Mouse (Mus musculus): ENCODE measurements at regions not wholly inside any gene's neighbourhood (a gene's known extent, or its start where the extent isn't known, plus 50 kb on each side); places are given as distances from the start of the nearest gene placed in this dataset.
A peak's percentile ranks its signal among the peaks of the same experiment; 100 is the strongest.

- no peak for ATAC-seq (ENCODE audit: insufficient read depth, low FRiP score)
- Histone ChIP-seq H3K4me3 (replicated peaks; ENCODE audit: low read length) (no peak overlapping the region), H3K27ac (ENCODE audit: low read length) (no peak overlapping the region), H3K4me1 (ENCODE audit: control insufficient read depth, insufficient read depth, low read length) (no peaks in the 10 kb centered on the region), H3K36me3 (ENCODE audit: control insufficient read depth, insufficient read depth, low read length) (no peaks in the 10 kb centered on the region), H3K27me3 (ENCODE audit: control insufficient read depth, insufficient read depth, low read length) (no peaks in the 10 kb centered on the region), H3K9ac (ENCODE audit: low read length) (no peak overlapping the region), H3K4me2 (ENCODE audit: low read depth, low read length) (no peak overlapping the region), H3K9me3 (replicated peaks; ENCODE audit: control insufficient read depth, low read length) (no peaks in the 10 kb centered on the region)
These were observed 695.7 kb upstream of the Kif18a start for GRCm38 (mm10) chr2:108584799-108585198.

- no peak overlapping the region for H3K27ac ChIP-seq (ENCODE audit: low read length)
- no peaks in the 10 kb centered on the region for H3K36me3 ChIP-seq (ENCODE audit: control insufficient read depth, insufficient read depth, low read length)
- no peaks in the 10 kb centered on the region for H3K9me3 ChIP-seq (replicated peaks; ENCODE audit: control insufficient read depth, low read length)
- no peak overlapping the region for H3K4me3 ChIP-seq (replicated peaks; ENCODE audit: low read length)
- no peaks in the 10 kb centered on the region for H3K27me3 ChIP-seq (ENCODE audit: control insufficient read depth, insufficient read depth, low read length)
- no peaks in the 10 kb centered on the region for H3K4me1 ChIP-seq (ENCODE audit: control insufficient read depth, insufficient read depth, low read length)
- WGBS = 82% methylated on average over 3 of the region's 3 CpGs
- H3K9ac ChIP-seq (ENCODE audit: low read length) = no peak overlapping the region
- no peak for ATAC-seq (ENCODE audit: insufficient read depth, low FRiP score)
- H3K4me2 ChIP-seq (ENCODE audit: low read depth, low read length) = no peak overlapping the region
These were observed 687.0 kb upstream of the Kif18a start for GRCm38 (mm10) chr2:108593555-108593954.

GRCm38 (mm10) chr2:108600346-108600745 lies 680.2 kb upstream of the Kif18a start:
- H3K27ac ChIP-seq (ENCODE audit: low read length) = no peak overlapping the region
- H3K9ac ChIP-seq (ENCODE audit: low read length) = no peak overlapping the region
- H3K4me2 ChIP-seq (ENCODE audit: low read depth, low read length) = no peak overlapping the region
- no peaks in the 10 kb centered on the region for H3K4me1 ChIP-seq (ENCODE audit: control insufficient read depth, insufficient read depth, low read length)
- H3K36me3 ChIP-seq (ENCODE audit: control insufficient read depth, insufficient read depth, low read length) = no peaks in the 10 kb centered on the region
- no peaks in the 10 kb centered on the region for H3K27me3 ChIP-seq (ENCODE audit: control insufficient read depth, insufficient read depth, low read length)
- no peaks in the 10 kb centered on the region for H3K9me3 ChIP-seq (replicated peaks; ENCODE audit: control insufficient read depth, low read length)
- 30% methylated on average over 1 of the region's 1 CpGs for WGBS
- H3K4me3 ChIP-seq (replicated peaks; ENCODE audit: low read length) = no peak overlapping the region
- ATAC-seq (ENCODE audit: insufficient read depth, low FRiP score) = no peak

GRCm38 (mm10) chr2:108619580-108619979 lies 661.0 kb upstream of the Kif18a start:
- Histone ChIP-seq H3K4me3 (replicated peaks; ENCODE audit: low read length) (no peak overlapping the region), H3K4me1 (ENCODE audit: control insufficient read depth, insufficient read depth, low read length) (no peaks in the 10 kb centered on the region), H3K27me3 (ENCODE audit: control insufficient read depth, insufficient read depth, low read length) (no peaks in the 10 kb centered on the region), H3K4me2 (ENCODE audit: low read depth, low read length) (no peak overlapping the region), H3K27ac (ENCODE audit: low read length) (no peak overlapping the region), H3K36me3 (ENCODE audit: control insufficient read depth, insufficient read depth, low read length) (no peaks in the 10 kb centered on the region), H3K9ac (ENCODE audit: low read length) (no peak overlapping the region), H3K9me3 (replicated peaks; ENCODE audit: control insufficient read depth, low read length) (no peaks in the 10 kb centered on the region)
- no peak for ATAC-seq (ENCODE audit: insufficient read depth, low FRiP score)

GRCm38 (mm10) chr2:108622367-108623162 lies 658.0 kb upstream of the Kif18a start:
- peak; percentile 47; the same call in 1 of the 2 replicates for ATAC-seq (ENCODE audit: insufficient read depth, low FRiP score)
- Histone ChIP-seq H3K4me1 (ENCODE audit: control insufficient read depth, insufficient read depth, low read length) (no peaks in the 10 kb centered on the region), H3K4me2 (ENCODE audit: low read depth, low read length) (no peak overlapping the region), H3K27ac (ENCODE audit: low read length) (no peak overlapping the region; the same call in 1 of the 2 replicates), H3K4me3 (replicated peaks; ENCODE audit: low read length) (no peak overlapping the region), H3K36me3 (ENCODE audit: control insufficient read depth, insufficient read depth, low read length) (no peaks in the 10 kb centered on the region), H3K9me3 (replicated peaks; ENCODE audit: control insufficient read depth, low read length) (no peaks in the 10 kb centered on the region), H3K9ac (ENCODE audit: low read length) (no peak overlapping the region), H3K27me3 (ENCODE audit: control insufficient read depth, insufficient read depth, low read length) (no peaks in the 10 kb centered on the region)
- 24% methylated on average over 4 of the region's 4 CpGs for WGBS

- no peak overlapping the region for H3K27ac ChIP-seq (ENCODE audit: low read length)
- ATAC-seq (ENCODE audit: insufficient read depth, low FRiP score) = no peak
- 0 out of 2 replicates have a peak, but pooled peaks cover 2% of the 10 kb centered on the region for H3K4me1 ChIP-seq (ENCODE audit: control insufficient read depth, insufficient read depth, low read length)
- H3K27me3 ChIP-seq (ENCODE audit: control insufficient read depth, insufficient read depth, low read length) = no peaks in the 10 kb centered on the region
- H3K4me2 ChIP-seq (ENCODE audit: low read depth, low read length) = no peak overlapping the region
- H3K36me3 ChIP-seq (ENCODE audit: control insufficient read depth, insufficient read depth, low read length) = no peaks in the 10 kb centered on the region
- no peak overlapping the region for H3K4me3 ChIP-seq (replicated peaks; ENCODE audit: low read length)
- no peaks in the 10 kb centered on the region for H3K9me3 ChIP-seq (replicated peaks; ENCODE audit: control insufficient read depth, low read length)
- H3K9ac ChIP-seq (ENCODE audit: low read length) = no peak overlapping the region
- 63% methylated on average over 4 of the region's 4 CpGs for WGBS
These were observed 644.9 kb upstream of the Kif18a start for GRCm38 (mm10) chr2:108635644-108636043.

- H3K4me2 ChIP-seq (ENCODE audit: low read depth, low read length) = no peak overlapping the region
- no peak overlapping the region for H3K9ac ChIP-seq (ENCODE audit: low read length)
- peak overlapping the region; percentile 1; the same call in 1 of the 2 replicates for H3K27ac ChIP-seq (ENCODE audit: low read length)
- no peak overlapping the region for H3K4me3 ChIP-seq (replicated peaks; ENCODE audit: low read length)
- ATAC-seq (ENCODE audit: insufficient read depth, low FRiP score) = no peak; the same call in 1 of the 2 replicates
- H3K27me3 ChIP-seq (ENCODE audit: control insufficient read depth, insufficient read depth, low read length) = no peaks in the 10 kb centered on the region
- no peaks in the 10 kb centered on the region for H3K4me1 ChIP-seq (ENCODE audit: control insufficient read depth, insufficient read depth, low read length)
- 43% methylated on average over 4 of the region's 4 CpGs for WGBS
- no peaks in the 10 kb centered on the region for H3K9me3 ChIP-seq (replicated peaks; ENCODE audit: control insufficient read depth, low read length)
- no peaks in the 10 kb centered on the region for H3K36me3 ChIP-seq (ENCODE audit: control insufficient read depth, insufficient read depth, low read length)
These were observed 619.7 kb upstream of the Kif18a start for GRCm38 (mm10) chr2:108660697-108661388.

- Histone ChIP-seq H3K9ac (ENCODE audit: low read length) (no peak overlapping the region), H3K9me3 (replicated peaks; ENCODE audit: control insufficient read depth, low read length) (no peaks in the 10 kb centered on the region), H3K36me3 (ENCODE audit: control insufficient read depth, insufficient read depth, low read length) (no peaks in the 10 kb centered on the region), H3K27me3 (ENCODE audit: control insufficient read depth, insufficient read depth, low read length) (no peaks in the 10 kb centered on the region), H3K27ac (ENCODE audit: low read length) (no peak overlapping the region), H3K4me2 (ENCODE audit: low read depth, low read length) (no peak overlapping the region), H3K4me3 (replicated peaks; ENCODE audit: low read length) (no peak overlapping the region), H3K4me1 (ENCODE audit: control insufficient read depth, insufficient read depth, low read length) (no peaks in the 10 kb centered on the region)
- 52% methylated on average over 2 of the region's 2 CpGs for WGBS
- no peak for ATAC-seq (ENCODE audit: insufficient read depth, low FRiP score)
These were observed 602.7 kb upstream of the Kif18a start for GRCm38 (mm10) chr2:108677777-108678380.

- H3K27me3 ChIP-seq (ENCODE audit: control insufficient read depth, insufficient read depth, low read length) = no peaks in the 10 kb centered on the region
- H3K9ac ChIP-seq (ENCODE audit: low read length) = no peak overlapping the region
- H3K36me3 ChIP-seq (ENCODE audit: control insufficient read depth, insufficient read depth, low read length) = no peaks in the 10 kb centered on the region
- H3K4me3 ChIP-seq (replicated peaks; ENCODE audit: low read length) = no peak overlapping the region
- H3K27ac ChIP-seq (ENCODE audit: low read length) = no peak overlapping the region
- H3K9me3 ChIP-seq (replicated peaks; ENCODE audit: control insufficient read depth, low read length) = no peaks in the 10 kb centered on the region
- 79% methylated on average over 3 of the region's 3 CpGs for WGBS
- no peak overlapping the region for H3K4me2 ChIP-seq (ENCODE audit: low read depth, low read length)
- ATAC-seq (ENCODE audit: insufficient read depth, low FRiP score) = no peak
- no peaks in the 10 kb centered on the region for H3K4me1 ChIP-seq (ENCODE audit: control insufficient read depth, insufficient read depth, low read length)
These were observed 599.0 kb upstream of the Kif18a start for GRCm38 (mm10) chr2:108681574-108681973.

Data from stomach, embryonic 16.5 days (tissue).